Mouse (Mus musculus) heart, embryonic 15.5 days (tissue): ENCODE data around the gene Copg1. TPM values are rescaled to one million over a fixed set of nuclear protein-coding genes. Genes with fewer than 3 reads are reported as not detected.
A peak's percentile ranks its signal among the peaks of the same experiment; 100 is the strongest.

Experiments
- ATAC-seq: fragments of 200-750 bp; cut with Nextera tagmentation; replicated peaks from 2 replicates; pipeline ENCODE4 v1.8.0; 2017; ENCODE audit warnings: low read depth, moderate TSS enrichment; ENCODE audit not compliant: insufficient number of reproducible peaks, insufficient read depth, low FRiP score
- H3K27ac ChIP-seq: fragments of 300-500 bp; sonication (generic); 2 replicates; pipeline ENCODE4 v1.5.1; 2015; ENCODE audit warnings: mild to moderate bottlenecking, inconsistent platforms
- H3K27me3 ChIP-seq: fragments of 300-500 bp; sonication (generic); 2 replicates; pipeline ENCODE4 v1.6.1; 2015; ENCODE audit warnings: inconsistent platforms
- H3K36me3 ChIP-seq: fragments of 300-500 bp; sonication (generic); 2 replicates; pipeline ENCODE4 v1.6.1; 2015; ENCODE audit warnings: mild to moderate bottlenecking, inconsistent platforms
- H3K4me1 ChIP-seq: fragments of 300-500 bp; sonication (generic); replicated peaks from 2 replicates; pipeline ENCODE4 v1.6.1; 2015; ENCODE audit warnings: inconsistent platforms
- H3K4me2 ChIP-seq: fragments of 300-500 bp; sonication (generic); 2 replicates; pipeline ENCODE4 v1.6.1; 2015; ENCODE audit warnings: inconsistent platforms, mild to moderate bottlenecking, moderate library complexity
- H3K4me3 ChIP-seq: fragments of 300-500 bp; sonication (generic); 2 replicates; pipeline ENCODE4 v1.5.1; 2015; ENCODE audit warnings: mild to moderate bottlenecking, inconsistent platforms
- H3K9ac ChIP-seq: fragments of 300-500 bp; sonication (generic); 2 replicates; pipeline ENCODE4 v1.6.1; 2015; ENCODE audit warnings: mild to moderate bottlenecking, inconsistent platforms
- H3K9me3 ChIP-seq: fragments of 300-500 bp; sonication (generic); replicated peaks from 2 replicates; pipeline ENCODE4 v1.6.1; 2016; ENCODE audit warnings: inconsistent platforms
- WGBS: fragments of 180-500 bp; shearing (Covaris S2); methylation state at CpG from one replicate; pipeline ENCODE4 v1.1.7; 2015; ENCODE audit warnings: mixed read lengths; 5-methylcytosine and 5-hydroxymethylcytosine counted together
- polyA plus RNA-seq: library from polyadenylated mRNA; unstranded; fragments of >200 nt; fragmentation: Nextera tagmentation; extraction: Ambion mirVana; gene quantifications from 2 replicates; pipeline ENCODE4 v1.2.1, GENCODE M21; 2015

The Copg1 gene
- polyA plus RNA-seq, 1 experiment from 2014 or later, result 94.7 TPM

DNA sequence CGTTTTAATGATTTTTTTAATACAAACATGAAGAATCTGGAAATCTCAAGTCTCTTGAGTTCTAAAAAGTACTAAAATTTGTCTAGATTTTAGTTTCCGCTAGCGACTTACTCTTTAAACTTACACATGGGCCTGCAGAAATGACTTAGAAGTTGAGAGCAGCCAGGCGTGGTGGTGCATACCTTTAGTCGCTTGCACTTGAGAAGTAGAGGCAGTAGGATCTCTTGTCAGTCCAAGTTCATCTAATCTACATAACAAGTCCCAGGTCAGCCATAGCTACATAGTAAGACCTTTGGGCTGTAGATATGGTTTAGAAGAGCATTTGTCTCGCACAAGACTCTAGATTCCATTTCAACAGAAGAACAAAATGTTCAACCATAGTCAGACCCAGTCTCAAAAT is 35.7 kb upstream of the Copg1 start:
- peaks cover 26% of the 10 kb centered on the region for H3K4me1 ChIP-seq
- H3K9me3 ChIP-seq, result no peaks in the 10 kb centered on the region
- H3K4me2 ChIP-seq, result peak overlapping the region; percentile 86; the same call in 1 of the 2 replicates
- H3K4me3 ChIP-seq, result no peak overlapping the region
- H3K27me3 ChIP-seq, result no peaks in the 10 kb centered on the region
- no peaks in the 10 kb centered on the region for H3K36me3 ChIP-seq
- WGBS, result 76% methylated on average over 6 of the region's 6 CpGs
- ATAC-seq, result no peak
- no peak overlapping the region for H3K27ac ChIP-seq
- H3K9ac ChIP-seq, result no peak overlapping the region

DNA sequence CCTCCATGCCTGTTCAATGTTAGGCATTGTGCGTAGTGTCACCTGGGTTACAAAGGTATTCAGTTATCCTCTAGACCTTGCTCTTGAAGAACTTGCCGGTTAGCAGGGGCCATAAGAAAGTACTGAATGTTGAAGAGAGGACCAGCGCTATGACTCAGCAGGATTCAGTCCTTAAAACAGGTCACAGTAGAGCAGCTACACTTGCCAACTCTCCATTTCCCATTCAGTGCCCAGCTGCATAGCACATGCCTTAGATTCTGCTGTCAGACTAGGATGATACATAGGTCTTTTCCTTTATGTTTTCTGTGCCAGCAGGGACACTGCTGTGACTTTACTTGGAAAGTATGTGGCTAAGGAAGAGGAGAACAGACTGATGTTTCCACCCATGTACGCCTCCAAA is 34.2 kb upstream of the Copg1 start:
- H3K9me3 ChIP-seq, result no peaks in the 10 kb centered on the region
- H3K4me1 ChIP-seq, result peaks cover 13% of the 10 kb centered on the region
- H3K27me3 ChIP-seq, result no peaks in the 10 kb centered on the region
- no peak overlapping the region for H3K4me2 ChIP-seq
- WGBS, result 74% methylated on average over 4 of the region's 4 CpGs
- H3K9ac ChIP-seq, result no peak overlapping the region
- H3K4me3 ChIP-seq, result no peak overlapping the region
- no peaks in the 10 kb centered on the region for H3K36me3 ChIP-seq
- H3K27ac ChIP-seq, result no peak overlapping the region
- no peak for ATAC-seq

DNA sequence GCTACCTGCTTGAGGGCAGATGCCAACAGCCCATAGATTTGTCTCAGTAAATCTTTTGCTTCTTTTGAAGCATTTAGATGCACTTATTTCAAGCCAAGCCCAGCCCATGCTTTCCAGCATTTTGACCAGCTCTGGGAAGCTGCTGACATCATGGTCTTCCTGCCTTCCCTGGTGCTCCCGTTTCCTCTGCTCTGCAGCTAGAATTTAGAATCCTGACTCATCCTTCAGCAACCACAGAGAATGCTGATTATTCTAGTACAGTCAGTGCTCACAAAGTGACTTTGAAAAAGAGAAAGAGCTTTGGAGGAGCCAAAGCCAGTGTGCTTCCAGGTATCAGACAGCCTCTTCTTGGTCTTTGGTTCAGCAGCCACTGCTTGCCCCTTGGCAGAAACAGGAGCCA is 30.5 kb upstream of the Copg1 start:
- H3K4me3 ChIP-seq, result no peak overlapping the region

DNA sequence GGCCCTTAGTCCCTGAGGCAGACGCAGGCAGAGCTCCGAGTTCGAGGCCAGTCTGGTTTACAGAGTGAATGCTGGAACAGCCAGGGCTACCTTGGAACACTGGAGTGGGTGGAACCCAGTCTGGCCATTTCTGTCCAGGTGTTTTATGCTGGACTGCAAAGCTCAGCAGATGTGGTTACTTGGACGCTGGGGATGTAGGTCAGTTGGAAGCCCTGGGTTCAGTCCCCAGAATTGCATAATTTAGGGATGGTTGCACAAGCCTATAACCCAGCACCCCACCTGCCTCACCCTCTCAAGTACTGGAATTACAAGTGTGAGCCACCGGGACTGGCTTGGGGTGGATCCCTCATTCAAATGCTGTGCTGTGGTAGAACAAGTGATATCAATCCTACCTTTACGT is 21.4 kb upstream of the Copg1 start:
- WGBS, result 77% methylated on average over 6 of the region's 6 CpGs
- Histone ChIP-seq H3K36me3 (no peaks in the 10 kb centered on the region), H3K4me3 (no peak overlapping the region), H3K4me1 (peaks cover 7% of the 10 kb centered on the region), H3K27ac (no peak overlapping the region), H3K9ac (no peak overlapping the region), H3K27me3 (no peaks in the 10 kb centered on the region), H3K4me2 (no peak overlapping the region), H3K9me3 (no peaks in the 10 kb centered on the region)
- no peak for ATAC-seq

More for the DNA sequence above, 30.5 kb upstream of the Copg1 start:
- H3K27ac ChIP-seq, result no peak overlapping the region
- H3K4me1 ChIP-seq, result no peaks in the 10 kb centered on the region
- ATAC-seq, result no peak
- 9% methylated on average over 1 of the region's 1 CpGs for WGBS
- H3K9ac ChIP-seq, result no peak overlapping the region
- H3K9me3 ChIP-seq, result no peaks in the 10 kb centered on the region
- H3K27me3 ChIP-seq, result no peaks in the 10 kb centered on the region
- H3K36me3 ChIP-seq, result no peaks in the 10 kb centered on the region
- H3K4me2 ChIP-seq, result no peak overlapping the region

DNA sequence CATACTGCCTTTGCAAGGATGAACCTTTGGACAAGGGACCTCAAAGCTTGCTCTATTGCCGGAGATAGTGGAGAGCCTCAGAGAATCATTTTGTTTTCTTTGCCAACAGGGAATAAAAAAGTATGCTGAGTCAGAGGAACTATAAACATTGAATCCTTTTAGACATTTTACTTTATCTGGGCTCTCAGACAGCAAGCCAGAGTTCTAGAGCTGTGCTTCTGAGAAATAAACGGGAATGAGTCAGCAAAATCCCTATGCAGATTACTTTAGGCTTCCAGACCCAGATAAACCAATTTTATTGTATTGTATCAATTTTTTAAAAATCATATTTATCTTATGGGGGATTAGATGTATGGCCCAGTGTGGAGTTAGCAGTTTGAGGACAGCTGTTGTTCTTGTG is 20.4 kb upstream of the Copg1 start:
- Histone ChIP-seq H3K4me1 (peaks cover 7% of the 10 kb centered on the region), H3K27me3 (no peaks in the 10 kb centered on the region), H3K27ac (no peak overlapping the region), H3K4me2 (no peak overlapping the region), H3K36me3 (no peaks in the 10 kb centered on the region), H3K9me3 (no peaks in the 10 kb centered on the region), H3K9ac (no peak overlapping the region), H3K4me3 (no peak overlapping the region)
- WGBS, result 56% methylated on average over 2 of the region's 2 CpGs
- no peak for ATAC-seq

DNA sequence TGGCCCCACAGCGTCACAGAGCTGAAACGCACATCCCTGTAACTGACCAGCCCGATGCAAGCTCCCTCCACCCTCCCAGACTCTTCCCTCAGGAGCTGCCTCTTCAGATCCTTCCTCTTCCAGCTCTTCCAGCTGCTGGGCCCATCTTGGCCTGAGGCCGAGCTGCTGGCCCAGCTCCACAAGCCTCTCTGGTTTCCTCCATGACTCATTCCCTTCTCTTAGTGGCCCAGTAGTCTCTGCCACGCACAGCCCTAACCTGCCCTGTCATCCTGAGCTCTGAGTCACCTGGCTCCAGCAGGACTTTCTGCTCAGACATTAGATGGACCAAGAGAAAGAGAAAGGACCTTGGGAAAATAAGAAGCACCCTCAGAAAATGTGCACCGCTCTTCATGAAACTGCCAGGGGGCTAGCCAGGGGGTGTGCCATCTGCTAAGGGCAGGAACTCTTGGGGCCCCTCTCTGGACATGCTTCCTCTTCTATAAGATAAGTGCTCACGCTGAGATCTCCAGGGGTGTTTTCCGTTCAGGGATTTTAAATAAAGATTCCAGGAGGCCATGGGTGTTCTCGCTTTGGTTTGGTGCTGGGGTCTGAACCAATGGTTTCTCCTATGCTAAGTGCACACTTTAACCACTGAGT is 18.6 kb upstream of the Copg1 start:
- H3K36me3 ChIP-seq, result no peaks in the 10 kb centered on the region
- peaks cover 10% of the 10 kb centered on the region for H3K4me1 ChIP-seq
- H3K27me3 ChIP-seq, result no peaks in the 10 kb centered on the region
- H3K9ac ChIP-seq, result no peak overlapping the region
- no peaks in the 10 kb centered on the region for H3K9me3 ChIP-seq
- H3K4me2 ChIP-seq, result peak overlapping the region; percentile 21
- WGBS, result 50% methylated on average over 9 of the region's 9 CpGs
- ATAC-seq, result peak; percentile 84
- no peak overlapping the region for H3K4me3 ChIP-seq
- H3K27ac ChIP-seq, result peak overlapping the region; percentile 37; the same call in 1 of the 2 replicates

DNA sequence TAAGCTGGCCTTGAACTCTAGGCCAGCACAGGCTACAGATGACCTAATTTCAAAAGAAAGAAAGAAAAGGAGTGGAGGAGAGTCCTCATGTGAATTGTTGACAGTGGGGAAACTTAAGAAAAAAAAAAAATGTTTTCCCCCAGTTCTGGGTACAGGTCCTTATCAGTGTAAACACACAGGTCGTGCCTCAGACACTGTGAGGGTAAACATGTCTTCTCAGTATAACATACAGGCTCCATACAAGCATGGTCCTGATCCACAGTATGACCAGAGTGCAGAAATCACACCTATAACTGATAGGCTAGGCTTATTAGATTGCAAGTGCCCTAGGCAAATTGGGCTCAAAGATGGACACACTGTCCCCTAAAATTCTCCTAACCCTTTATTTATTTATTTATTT is 17.2 kb upstream of the Copg1 start:
- WGBS, result 65% methylated on average over 1 of the region's 1 CpGs
- H3K4me2 ChIP-seq, result no peak overlapping the region
- no peaks in the 10 kb centered on the region for H3K27me3 ChIP-seq
- H3K4me3 ChIP-seq, result no peak overlapping the region
- H3K9me3 ChIP-seq, result no peaks in the 10 kb centered on the region
- H3K9ac ChIP-seq, result no peak overlapping the region
- no peaks in the 10 kb centered on the region for H3K36me3 ChIP-seq
- no peak for ATAC-seq
- no peak overlapping the region for H3K27ac ChIP-seq
- peaks cover 10% of the 10 kb centered on the region for H3K4me1 ChIP-seq

DNA sequence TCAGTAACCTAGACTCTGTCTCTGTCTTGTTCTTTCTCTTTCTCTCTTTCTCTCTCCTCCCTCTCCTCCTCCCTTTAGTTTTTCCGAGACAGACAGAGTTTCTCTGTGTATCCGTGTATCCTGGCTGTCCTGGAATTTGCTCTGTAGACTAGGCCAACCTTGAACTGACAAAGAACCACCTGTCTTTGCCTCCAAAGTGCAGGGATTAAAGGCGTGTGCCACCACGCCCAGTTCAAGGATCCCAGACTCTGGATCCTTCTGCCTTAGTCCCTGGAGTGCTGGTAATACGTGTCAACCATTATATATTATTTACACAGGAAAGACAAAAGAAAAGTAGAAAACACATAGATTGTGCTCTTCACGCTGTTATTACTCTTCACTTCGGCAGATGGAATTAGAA is 16.4 kb upstream of the Copg1 start:
- H3K9ac ChIP-seq, result no peak overlapping the region
- no peak for ATAC-seq
- no peaks in the 10 kb centered on the region for H3K36me3 ChIP-seq
- no peak overlapping the region for H3K4me3 ChIP-seq
- peaks cover 10% of the 10 kb centered on the region for H3K4me1 ChIP-seq
- no peaks in the 10 kb centered on the region for H3K27me3 ChIP-seq
- no peaks in the 10 kb centered on the region for H3K9me3 ChIP-seq
- H3K27ac ChIP-seq, result no peak overlapping the region
- H3K4me2 ChIP-seq, result no peak overlapping the region
- WGBS, result 87% methylated on average over 7 of the region's 7 CpGs

DNA sequence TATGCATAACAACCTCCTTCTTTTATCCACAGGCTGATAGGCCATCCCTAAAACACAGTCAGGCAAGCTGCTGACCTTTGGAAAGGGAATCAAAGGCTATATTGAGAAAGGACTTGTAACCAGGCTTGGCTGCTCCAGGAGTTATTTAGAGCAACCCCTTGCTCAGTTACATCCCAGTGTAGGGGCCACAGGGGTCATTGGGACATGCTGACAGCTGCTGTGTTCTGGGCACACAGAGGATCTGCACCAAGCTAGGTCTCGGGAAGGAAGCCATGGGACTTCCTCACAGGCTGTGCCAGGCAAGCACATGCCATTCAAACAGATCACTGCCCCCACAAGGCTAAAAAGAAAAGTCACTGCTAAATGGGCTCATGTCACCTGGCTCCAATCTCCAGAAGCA is 14.5 kb upstream of the Copg1 start:
- no peak overlapping the region for H3K27ac ChIP-seq
- H3K36me3 ChIP-seq, result no peaks in the 10 kb centered on the region
- no peak overlapping the region for H3K9ac ChIP-seq
- H3K4me2 ChIP-seq, result no peak overlapping the region
- no peaks in the 10 kb centered on the region for H3K27me3 ChIP-seq
- H3K4me1 ChIP-seq, result peaks cover 10% of the 10 kb centered on the region
- WGBS, result 15% methylated on average over 1 of the region's 1 CpGs
- ATAC-seq, result no peak
- H3K4me3 ChIP-seq, result no peak overlapping the region
- H3K9me3 ChIP-seq, result no peaks in the 10 kb centered on the region

DNA sequence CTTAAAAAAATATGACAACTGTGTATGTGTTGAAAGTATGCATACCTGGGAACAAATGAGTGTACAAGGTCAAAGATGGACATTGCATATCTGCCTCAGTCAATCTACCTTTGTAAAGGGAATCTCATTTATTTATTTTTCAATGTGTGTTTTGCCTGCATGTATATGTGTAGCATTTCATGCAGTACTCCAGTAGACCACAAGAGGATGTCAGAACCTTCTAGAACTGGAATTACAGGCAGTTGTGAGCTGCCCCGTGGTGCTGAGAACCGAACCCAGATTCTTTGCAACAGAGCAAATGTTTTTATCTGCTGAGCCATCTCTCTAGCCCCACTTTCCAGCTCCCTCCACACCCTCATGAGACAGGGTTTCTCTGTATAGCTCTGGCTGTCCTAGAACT is 13.7 kb upstream of the Copg1 start:
- no peak overlapping the region for H3K4me2 ChIP-seq
- no peak overlapping the region for H3K27ac ChIP-seq
- no peaks in the 10 kb centered on the region for H3K36me3 ChIP-seq
- 83% methylated on average over 2 of the region's 2 CpGs for WGBS
- no peaks in the 10 kb centered on the region for H3K27me3 ChIP-seq
- ATAC-seq, result no peak
- H3K9me3 ChIP-seq, result no peaks in the 10 kb centered on the region
- no peak overlapping the region for H3K4me3 ChIP-seq
- H3K9ac ChIP-seq, result no peak overlapping the region
- peaks cover 6% of the 10 kb centered on the region for H3K4me1 ChIP-seq

DNA sequence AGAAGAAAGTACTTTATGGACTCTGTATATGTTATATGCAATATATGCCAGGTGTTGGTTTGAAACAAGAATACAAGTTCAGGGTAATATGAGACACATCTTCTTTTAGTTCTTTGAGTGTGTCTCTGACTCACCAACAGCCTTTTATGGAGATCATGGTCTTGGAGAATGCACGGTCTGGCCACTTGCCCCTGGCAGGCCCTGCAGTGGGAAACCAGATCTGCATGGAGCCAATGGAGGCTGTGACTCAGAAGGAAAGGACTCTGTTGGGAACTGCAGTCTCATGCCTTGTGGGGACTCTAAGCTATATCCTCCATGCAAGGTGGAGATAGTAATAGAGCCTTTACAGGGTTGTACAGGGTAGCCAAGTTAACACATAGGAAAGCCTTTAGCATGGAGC is 12.5 kb upstream of the Copg1 start:
- no peaks in the 10 kb centered on the region for H3K9me3 ChIP-seq
- H3K4me3 ChIP-seq, result no peak overlapping the region
- H3K27ac ChIP-seq, result no peak overlapping the region
- H3K9ac ChIP-seq, result no peak overlapping the region
- H3K36me3 ChIP-seq, result no peaks in the 10 kb centered on the region
- 0 out of 2 replicates have a peak, but pooled peaks cover 3% of the 10 kb centered on the region for H3K4me1 ChIP-seq
- no peak overlapping the region for H3K4me2 ChIP-seq
- no peaks in the 10 kb centered on the region for H3K27me3 ChIP-seq
- no peak for ATAC-seq
- 52% methylated on average over 1 of the region's 1 CpGs for WGBS

DNA sequence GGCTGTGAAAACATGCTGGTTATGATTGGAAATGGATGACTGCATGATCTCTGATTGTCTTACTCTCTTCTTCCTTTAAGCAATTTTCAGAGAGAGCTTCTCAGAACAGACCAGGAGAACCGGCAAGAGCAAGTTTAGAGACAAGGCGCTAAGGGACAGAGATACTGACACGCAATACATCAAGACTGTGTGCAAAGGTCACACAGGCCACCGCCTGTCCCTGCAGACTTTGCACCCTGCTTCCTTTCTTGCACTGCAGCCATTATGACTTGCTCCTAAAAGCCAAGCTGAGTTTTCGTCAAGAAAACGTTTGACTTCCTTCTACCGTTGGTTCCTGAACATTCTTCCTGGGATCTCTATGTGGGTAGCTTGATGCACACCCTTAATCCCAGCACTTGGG is 12.1 kb upstream of the Copg1 start:
- H3K4me1 ChIP-seq, result 0 out of 2 replicates have a peak, but pooled peaks cover 3% of the 10 kb centered on the region
- no peaks in the 10 kb centered on the region for H3K27me3 ChIP-seq
- no peak overlapping the region for H3K27ac ChIP-seq
- no peaks in the 10 kb centered on the region for H3K36me3 ChIP-seq
- 78% methylated on average over 7 of the region's 7 CpGs for WGBS
- H3K4me2 ChIP-seq, result no peak overlapping the region
- H3K4me3 ChIP-seq, result no peak overlapping the region
- H3K9ac ChIP-seq, result no peak overlapping the region
- H3K9me3 ChIP-seq, result no peaks in the 10 kb centered on the region
- ATAC-seq, result no peak
